ENCODE assay signal across 9 mouse cellular contexts in genomic region chr8:84732545-84732944, GRCm38 (mm10). TPM values are rescaled to one million over a fixed set of nuclear protein-coding genes. Genes with fewer than 3 reads are reported as not detected.
A peak's percentile ranks its signal among the peaks of the same experiment; 100 is the strongest.
DNase-seq lines count a peak whose midpoint lies in the region; ATAC-seq and TF ChIP-seq lines count a peak whose summit lies in the region.
"Had no signal": no experiment of that assay in that cellular context is flagged by ENCODE, and none has a peak within 500 bp of the region (broad histone marks: within the 10 kb centered on the region; RNA-seq: fewer than 3 reads in every experiment).

No protein-coding gene starts in this region.

- peak overlapping the region; percentile 96 for H3K27ac ChIP-seq in gastrocnemius, adult 2 months
- H3K27ac ChIP-seq in lung, embryonic 16.5 days (ENCODE audit: low read length): peak overlapping the region; percentile 87
- H3K27ac ChIP-seq in hindbrain, embryonic 12.5 days: peak overlapping the region; percentile 87; the same call in 1 of the 2 replicates

- H3K9ac ChIP-seq in lung, embryonic 16.5 days (ENCODE audit: low read length): no peak overlapping the region
- H3K9ac ChIP-seq in hindbrain, embryonic 12.5 days: no peak overlapping the region

- H3K36me3 ChIP-seq in lung, embryonic 16.5 days (ENCODE audit: control insufficient read depth, insufficient read depth, low read length): no peaks in the 10 kb centered on the region
- no peaks in the 10 kb centered on the region for H3K36me3 ChIP-seq in hindbrain, embryonic 12.5 days
- peaks cover 3% of the 10 kb centered on the region for H3K36me3 ChIP-seq in myocyte (ENCODE audit: control insufficient read depth, insufficient read depth)

- TF ChIP-seq CTCF in gastrocnemius, adult 2 months (IDR thresholded peaks at IDR 0.05): no peak

- no peak for TF ChIP-seq POLR2A in myocyte (IDR thresholded peaks at IDR 0.05; ENCODE audit: insufficient read length, low read depth)

- intact Hi-C loops in gastrocnemius, adult 2 months (cut with DNase I): no loop called here

- ATAC-seq in lung, embryonic 16.5 days (ENCODE audit: low read depth): no peak
- no peak for ATAC-seq in hindbrain, embryonic 12.5 days (ENCODE audit: low FRiP score)
- no peak for ATAC-seq in cerebellum, adult (ENCODE audit: insufficient number of reproducible peaks, low FRiP score, low TSS enrichment)

- peak overlapping the region; percentile 46 for H3K4me3 ChIP-seq in gastrocnemius, adult 2 months
- H3K4me3 ChIP-seq in lung, embryonic 16.5 days (ENCODE audit: low read length): no peak overlapping the region
- no peak overlapping the region for H3K4me3 ChIP-seq in hindbrain, embryonic 12.5 days
- H3K4me3 ChIP-seq in myocyte: no peak overlapping the region

- H3K4me1 ChIP-seq in lung, embryonic 16.5 days (replicated peaks; ENCODE audit: control insufficient read depth, insufficient read depth, low read length): peaks cover 57% of the 10 kb centered on the region
- peaks cover 51% of the 10 kb centered on the region for H3K4me1 ChIP-seq in hindbrain, embryonic 12.5 days

- peak; percentile 60 for DNase-seq in gastrocnemius, adult 2 months
- no peak for DNase-seq in gastrocnemius, postnatal 25 days
- no peak for DNase-seq in lung, adult 18-20 months
- no peak for DNase-seq in cerebellum, adult 11 months
- DNase-seq: kidney, adult 11 months had no signal

- H3K79me2 ChIP-seq in myocyte (ENCODE audit: control insufficient read depth, insufficient read depth): peaks cover 38% of the 10 kb centered on the region

- no peaks in the 10 kb centered on the region for H3K9me3 ChIP-seq in lung, embryonic 16.5 days (ENCODE audit: control insufficient read depth, low read length)
- H3K9me3 ChIP-seq in hindbrain, embryonic 12.5 days (replicated peaks): no peaks in the 10 kb centered on the region

- no peaks in the 10 kb centered on the region for H3K27me3 ChIP-seq in lung, embryonic 16.5 days (ENCODE audit: control insufficient read depth, insufficient read depth, low read depth, low read length)
- peaks cover 57% of the 10 kb centered on the region for H3K27me3 ChIP-seq in hindbrain, embryonic 12.5 days
- no peaks in the 10 kb centered on the region for H3K27me3 ChIP-seq in myocyte (ENCODE audit: control insufficient read depth, insufficient read depth, insufficient read length)

- no peak overlapping the region for H3ac ChIP-seq in myocyte (ENCODE audit: control insufficient read depth, insufficient read length)

- 42% methylated on average over 5 of the region's 5 CpGs for WGBS in lung, embryonic 16.5 days
- 66% methylated on average over 5 of the region's 5 CpGs for WGBS in hindbrain, embryonic 12.5 days

- no peak overlapping the region for H3K4me2 ChIP-seq in lung, embryonic 16.5 days (ENCODE audit: low read depth, low read length)
- H3K4me2 ChIP-seq in hindbrain, embryonic 12.5 days (replicated peaks): no peak overlapping the region
- peak overlapping the region; percentile 9 for H3K4me2 ChIP-seq in myocyte (ENCODE audit: low read depth)

TF ChIP-seq in myocyte, 11 proteins besides CTCF, POLR2A, EP300 and RAD21:
- TF ChIP-seq CEBPB (IDR thresholded peaks at IDR 0.05; ENCODE audit: insufficient read depth, poor library complexity, severe bottlenecking) (no peak), MYOD1 (IDR thresholded peaks at IDR 0.05; ENCODE audit: control insufficient read depth in 1 of 3, insufficient read length in 2 of 3, low read depth in 2 of 3) (peak in 2 of 3 experiments; percentile 80 to 83), MAX (IDR thresholded peaks at IDR 0.05; ENCODE audit: low read depth) (no peak), MYOG (IDR thresholded peaks at IDR 0.05; ENCODE audit: control insufficient read depth in 1 of 3, insufficient read depth in 1 of 3, insufficient read length in 2 of 3, low read depth in 2 of 3) (peak in 2 of 3 experiments; percentile 63 to 87), SRF (IDR thresholded peaks at IDR 0.05; ENCODE audit: control insufficient read depth, insufficient read length, low read depth) (no peak), REST (IDR thresholded peaks at IDR 0.05; ENCODE audit: insufficient read depth, insufficient read length) (no peak), TCF12 (IDR thresholded peaks at IDR 0.05; ENCODE audit: insufficient read depth, poor library complexity, severe bottlenecking) (no peak), TCF3 (IDR thresholded peaks at IDR 0.05; ENCODE audit: insufficient read length, low read depth) (no peak), USF1 (IDR thresholded peaks at IDR 0.05; ENCODE audit: low read depth) (no peak), E2F4 (IDR thresholded peaks at IDR 0.05; ENCODE audit: insufficient read depth) (no peak)

RNA-seq across cellular contexts. Expression of gene G430095P16Rik, which starts 9.7 kb away (rescaled TPM):
- total RNA-seq in gastrocnemius, adult 2 months (2021): under 1 TPM; 0.36 to 0.78 TPM
- under 1 TPM; 0.54 to 0.67 TPM for total RNA-seq in gastrocnemius, postnatal 25 days (2021)
- polyA plus RNA-seq in lung, embryonic 16.5 days (2015; fragmentation: Nextera tagmentation; extraction: Ambion mirVana): 3.1 and 3.7 TPM in 2 replicates
- 3.0 and 3.6 TPM in 2 replicates for polyA plus RNA-seq in hindbrain, embryonic 12.5 days (2016; fragmentation: Nextera tagmentation; extraction: Ambion mirVana)
- polyA plus RNA-seq in myocyte (2012; fragmentation: generic; extraction: Trizol): 9.4 TPM

RNA-seq across cellular contexts. Expression of gene Lyl1, which starts 31.3 kb away (rescaled TPM):
- 1 to 10 TPM; 1.1 to 1.3 TPM for total RNA-seq in gastrocnemius, adult 2 months (2021)
- total RNA-seq in gastrocnemius, postnatal 25 days (2021): 1 to 10 TPM; 1.3 to 2.0 TPM
- 11.4 and 12.5 TPM in 2 replicates for polyA plus RNA-seq in lung, embryonic 16.5 days (2015; fragmentation: Nextera tagmentation; extraction: Ambion mirVana)
- 4.6 and 4.9 TPM in 2 replicates for polyA plus RNA-seq in hindbrain, embryonic 12.5 days (2016; fragmentation: Nextera tagmentation; extraction: Ambion mirVana)
- not detected for polyA plus RNA-seq in myocyte (2012; fragmentation: generic; extraction: Trizol)

RNA-seq across cellular contexts. Expression of gene Nacc1, which starts 44.9 kb away (rescaled TPM):
- total RNA-seq in gastrocnemius, adult 2 months (2021): 10 to 100 TPM; 18.7 to 24.3 TPM
- 10 to 100 TPM; 20.0 to 22.2 TPM for total RNA-seq in gastrocnemius, postnatal 25 days (2021)
- polyA plus RNA-seq in lung, embryonic 16.5 days (2015; fragmentation: Nextera tagmentation; extraction: Ambion mirVana): 16.9 and 19.5 TPM in 2 replicates
- polyA plus RNA-seq in hindbrain, embryonic 12.5 days (2016; fragmentation: Nextera tagmentation; extraction: Ambion mirVana): 20.9 and 21.3 TPM in 2 replicates
- 56.1 TPM for polyA plus RNA-seq in myocyte (2012; fragmentation: generic; extraction: Trizol)

RNA-seq across cellular contexts. Expression of gene Trmt1, which starts 46.4 kb away (rescaled TPM):
- total RNA-seq in gastrocnemius, adult 2 months (2021): 10 to 100 TPM; 45.6 to 57.5 TPM
- 10 to 100 TPM; 36.7 to 40.2 TPM for total RNA-seq in gastrocnemius, postnatal 25 days (2021)
- polyA plus RNA-seq in lung, embryonic 16.5 days (2015; fragmentation: Nextera tagmentation; extraction: Ambion mirVana): 54.7 and 58.8 TPM in 2 replicates
- 51.2 and 55.9 TPM in 2 replicates for polyA plus RNA-seq in hindbrain, embryonic 12.5 days (2016; fragmentation: Nextera tagmentation; extraction: Ambion mirVana)
- 94.4 TPM for polyA plus RNA-seq in myocyte (2012; fragmentation: generic; extraction: Trizol)
